Mouse (Mus musculus): ENCODE results near the gene Amot. TPM values are rescaled to one million over a fixed set of nuclear protein-coding genes. Genes with fewer than 3 reads are reported as not detected.

The Amot gene
- total RNA-seq, 2 experiments from 2014 or later: 163 to 171 TPM

Other genes with a start within 250 kb of the Amot start
- 1 to 10 TPM; 1.4 to 3.0 TPM for gene Lhfpl1, start 156.1 kb downstream of the Amot start, total RNA-seq (2021)